Mouse (Mus musculus): ENCODE results near the gene Olfr309. TPM values are rescaled to one million over a fixed set of nuclear protein-coding genes. Genes with fewer than 3 reads are reported as not detected.

Olfr309 gene
- total and polyA plus RNA-seq, 2 experiments: not detected

DNA sequence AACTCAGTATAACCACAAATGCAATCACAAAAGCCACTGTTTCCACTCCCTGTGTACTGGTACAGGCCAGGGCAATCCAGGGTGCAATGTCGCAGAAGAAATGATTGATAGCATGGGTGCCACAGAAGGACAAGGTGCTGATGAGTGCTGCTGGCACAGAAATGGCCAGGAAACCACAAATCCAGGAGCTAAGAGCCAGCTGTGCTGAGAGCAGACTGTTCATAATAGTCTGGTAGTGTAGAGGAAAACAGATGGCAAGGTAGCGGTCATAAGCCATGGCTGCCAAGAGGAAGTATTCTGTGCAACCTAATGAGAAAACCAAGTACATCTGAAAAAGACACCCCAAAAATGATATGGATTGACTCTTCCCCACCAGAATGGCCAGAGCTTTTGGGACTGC lies 7.8 kb upstream of the Olfr309 start:
- H3K27ac ChIP-seq (replicated peaks; ENCODE audit: insufficient read depth, low read depth, low read length): no peak overlapping the region
- no peak for TF ChIP-seq POLR2A (IDR thresholded peaks at IDR 0.05; ENCODE audit: extremely low read depth, insufficient read depth, low read length)
- WGBS: 80% methylated on average over 2 of the region's 2 CpGs

DNA sequence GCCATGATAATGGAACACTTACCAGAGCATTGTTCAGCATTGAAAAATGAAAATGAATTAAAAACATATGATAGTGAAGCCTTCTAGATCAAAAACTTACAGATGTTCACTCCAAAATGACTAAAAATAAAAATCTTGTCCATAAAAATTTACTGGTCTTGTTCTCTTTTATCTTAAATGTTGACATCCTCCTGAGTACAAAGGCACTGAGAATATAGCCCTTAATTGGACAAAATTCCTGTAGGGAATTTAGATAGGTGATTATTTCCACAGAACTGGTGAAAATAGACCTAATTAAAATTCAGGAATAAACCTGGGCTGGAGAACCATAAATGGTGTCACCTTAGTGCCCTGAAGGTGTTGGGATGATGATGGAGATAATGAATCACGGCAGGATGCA lies 36.4 kb downstream of the Olfr309 start, which contains the start of gene Olfr310:
Gene Olfr310 (minus strand): TSS at position 101 of the 400 bp plus-strand sequence.
- 67% methylated on average over 1 of the region's 1 CpGs for WGBS
- no peak for DNase-seq (ENCODE audit: extremely low read depth, low read depth, low spot score)
- Histone ChIP-seq H3K79me2 (ENCODE audit: control insufficient read depth, insufficient read depth, low read length) (no peaks in the 10 kb centered on the region), H3K27ac (replicated peaks; ENCODE audit: insufficient read depth, low read depth, low read length) (no peak within 1 kb of the TSS), H3K4me3 (ENCODE audit: insufficient read depth, low read depth, low read length) (no peak within 1 kb of the TSS), H3K4me1 (ENCODE audit: control insufficient read depth, insufficient read depth, low read length) (no peaks in the 10 kb centered on the region), H3K36me3 (ENCODE audit: control insufficient read depth, insufficient read depth, low read length) (no peaks in the 10 kb centered on the region), H3K9ac (ENCODE audit: low read depth, low read length) (no peak within 1 kb of the TSS), H3K27me3 (ENCODE audit: control insufficient read depth, insufficient read depth, low read length) (no peaks in the 10 kb centered on the region)
- TF ChIP-seq CTCF (IDR thresholded peaks at IDR 0.05; ENCODE audit: low read depth, low read length): no peak
- no peak for TF ChIP-seq POLR2A (IDR thresholded peaks at IDR 0.05; ENCODE audit: extremely low read depth, insufficient read depth, low read length)

More for the DNA sequence above, 7.8 kb upstream of the Olfr309 start:
- Histone ChIP-seq H3K9ac (ENCODE audit: low read depth, low read length) (no peak overlapping the region), H3K4me3 (ENCODE audit: insufficient read depth, low read depth, low read length) (no peak overlapping the region), H3K79me2 (ENCODE audit: control insufficient read depth, insufficient read depth, low read length) (no peaks in the 10 kb centered on the region), H3K4me1 (ENCODE audit: control insufficient read depth, insufficient read depth, low read length) (no peaks in the 10 kb centered on the region), H3K36me3 (ENCODE audit: control insufficient read depth, insufficient read depth, low read length) (no peaks in the 10 kb centered on the region), H3K27me3 (ENCODE audit: control insufficient read depth, insufficient read depth, low read length) (no peaks in the 10 kb centered on the region)
- no peak for DNase-seq (ENCODE audit: extremely low read depth, low read depth, low spot score)

Other genes with a start within 250 kb of the Olfr309 start
- not detected in 2 replicates for gene Vmn2r75, start 141.9 kb downstream of the Olfr309 start, total RNA-seq (2014; rRNA removed)
- gene Vmn2r75, start 141.9 kb downstream of the Olfr309 start, polyA plus RNA-seq (2012; rRNA removed): not detected in 2 replicates
- gene Vmn2r76, start 67.4 kb downstream of the Olfr309 start, total RNA-seq (2014; rRNA removed): not detected in 2 replicates
- not detected in 2 replicates for gene Vmn2r76, start 67.4 kb downstream of the Olfr309 start, polyA plus RNA-seq (2012; rRNA removed)
- gene Olfr310, start 36.5 kb downstream of the Olfr309 start, total RNA-seq (2014; rRNA removed): not detected in 2 replicates
- gene Olfr310, start 36.5 kb downstream of the Olfr309 start, polyA plus RNA-seq (2012; rRNA removed): not detected in 2 replicates
- gene Olfr308, start 11.9 kb upstream of the Olfr309 start, total RNA-seq (2014; rRNA removed): not detected in 2 replicates
- gene Olfr308, start 11.9 kb upstream of the Olfr309 start, polyA plus RNA-seq (2012; rRNA removed): not detected in 2 replicates
- not detected in 2 replicates for gene Olfr307, start 23.9 kb upstream of the Olfr309 start, total RNA-seq (2014; rRNA removed)
- gene Olfr307, start 23.9 kb upstream of the Olfr309 start, polyA plus RNA-seq (2012; rRNA removed): not detected in 2 replicates
- not detected in 2 replicates for gene Olfr305, start 53.2 kb upstream of the Olfr309 start, total RNA-seq (2014; rRNA removed)
- gene Olfr305, start 53.2 kb upstream of the Olfr309 start, polyA plus RNA-seq (2012; rRNA removed): not detected in 2 replicates
- gene Olfr304, start 73.0 kb upstream of the Olfr309 start, total RNA-seq (2014; rRNA removed): not detected in 2 replicates
- gene Olfr304, start 73.0 kb upstream of the Olfr309 start, polyA plus RNA-seq (2012; rRNA removed): not detected in 2 replicates
- not detected in 2 replicates for gene Olfr303, start 84.1 kb upstream of the Olfr309 start, total RNA-seq (2014; rRNA removed)
- gene Olfr303, start 84.1 kb upstream of the Olfr309 start, polyA plus RNA-seq (2012; rRNA removed): not detected in 2 replicates
- gene Olfr301, start 90.1 kb upstream of the Olfr309 start, total RNA-seq (2014; rRNA removed): not detected in 2 replicates
- gene Olfr301, start 90.1 kb upstream of the Olfr309 start, polyA plus RNA-seq (2012; rRNA removed): not detected in 2 replicates
- not detected in 2 replicates for gene Olfr299, start 146.2 kb upstream of the Olfr309 start, total RNA-seq (2014; rRNA removed)
- gene Olfr299, start 146.2 kb upstream of the Olfr309 start, polyA plus RNA-seq (2012; rRNA removed): not detected in 2 replicates
- gene Olfr298, start 178.8 kb upstream of the Olfr309 start, total RNA-seq (2014; rRNA removed): not detected in 2 replicates
- not detected in 2 replicates for gene Olfr298, start 178.8 kb upstream of the Olfr309 start, polyA plus RNA-seq (2012; rRNA removed)
- gene Olfr297, start 206.3 kb upstream of the Olfr309 start, total RNA-seq (2014; rRNA removed): not detected in 2 replicates
- gene Olfr297, start 206.3 kb upstream of the Olfr309 start, polyA plus RNA-seq (2012; rRNA removed): not detected in 2 replicates